Mouse (Mus musculus) retina, embryonic 14.5 days (tissue): ENCODE measurements around the gene Ldhal6b.
A peak's percentile ranks its signal among the peaks of the same experiment; 100 is the strongest.
"Not testable (repeated sequence)": the region's sequence is repeated elsewhere in the genome, so short reads cannot be mapped to it uniquely, and the experiment has no call there.

Experiments
- DNase-seq: peaks from one replicate; pipeline ENCODE4 v3.0.0-alpha.2; 2015; ENCODE audit warnings: low spot score

Gene Ldhal6b

DNA sequence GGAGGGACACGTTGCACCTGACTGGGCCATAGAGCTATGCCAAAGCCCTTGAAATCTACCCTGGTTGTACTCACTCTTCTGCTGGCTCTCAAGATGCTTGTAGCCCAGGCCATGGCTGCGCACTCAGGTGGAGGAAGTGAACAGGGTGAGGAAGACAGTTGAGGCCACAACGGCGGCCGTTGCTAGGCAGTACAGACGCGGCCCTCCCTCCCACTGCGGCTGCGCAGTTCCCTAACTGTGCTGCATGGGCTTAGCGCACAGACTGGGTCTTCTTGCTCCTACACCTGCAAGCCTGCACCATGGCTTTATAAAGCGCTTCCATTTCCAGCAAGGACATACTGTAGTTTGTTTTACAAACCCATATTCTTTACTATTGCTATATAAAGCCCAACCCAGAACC is at the start of gene Ldhal6b:
Gene Ldhal6b, minus strand, starts transcription at position 223 of the 400 bp plus-strand sequence.
- no peak for DNase-seq

DNA sequence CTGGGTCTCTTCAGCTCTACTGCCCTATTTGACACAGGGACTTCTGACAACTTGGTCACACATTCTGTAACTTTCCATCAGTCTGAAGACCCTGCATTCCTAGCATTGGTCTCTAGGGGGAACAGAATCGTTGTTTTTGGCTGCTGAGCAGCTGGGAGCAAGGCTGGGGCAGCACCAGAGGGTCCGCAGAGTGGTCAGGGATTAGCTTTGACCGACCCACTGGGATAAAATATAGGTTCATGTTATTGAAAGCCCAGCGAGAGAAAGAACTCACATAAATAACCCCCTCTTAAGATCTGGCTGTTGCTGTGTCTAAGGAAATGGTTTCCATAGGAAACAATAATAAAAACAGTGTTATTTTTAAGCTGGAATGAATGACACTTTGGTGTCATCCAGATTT is 48.6 kb upstream of the Ldhal6b start:
- DNase-seq, result peak; percentile 3

DNA sequence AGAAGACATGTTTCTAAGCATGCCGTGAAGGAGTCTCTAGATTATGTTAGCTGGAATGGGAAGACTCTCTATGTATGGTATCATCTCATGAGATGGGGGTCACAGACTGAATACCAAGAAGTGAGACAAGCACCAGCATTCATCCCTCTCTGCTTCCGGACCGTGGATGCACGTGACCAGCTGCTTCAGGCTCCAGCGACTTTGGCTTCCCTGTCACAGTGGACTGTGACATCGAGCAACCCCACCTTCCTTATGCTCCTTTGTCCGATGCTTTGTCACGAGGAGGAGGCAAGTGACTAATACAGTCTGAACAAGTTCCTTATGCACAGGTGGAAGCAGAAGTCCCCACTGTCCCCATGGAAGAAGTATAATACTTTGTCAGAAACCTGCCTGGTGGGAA is 48.2 kb upstream of the Ldhal6b start:
- no peak for DNase-seq

DNA sequence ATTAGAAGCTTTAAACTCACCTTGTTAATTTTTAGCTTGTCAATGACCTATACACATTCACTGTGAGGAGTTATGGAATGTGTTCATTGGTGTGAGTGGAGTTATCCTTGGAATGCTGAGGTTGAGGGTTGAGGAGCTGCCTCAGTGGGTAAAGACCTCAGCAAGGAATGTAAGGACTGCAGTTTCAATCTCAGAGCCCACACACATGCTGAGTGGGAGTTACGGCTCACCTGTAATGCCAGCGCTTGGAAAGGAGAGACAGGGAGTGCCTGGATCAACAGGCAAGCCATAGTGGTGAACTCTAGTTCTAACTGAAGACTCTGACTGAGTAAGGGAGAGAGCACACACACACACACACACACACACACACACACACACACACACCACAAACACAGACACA is 45.3 kb upstream of the Ldhal6b start:
- no peak for DNase-seq

DNA sequence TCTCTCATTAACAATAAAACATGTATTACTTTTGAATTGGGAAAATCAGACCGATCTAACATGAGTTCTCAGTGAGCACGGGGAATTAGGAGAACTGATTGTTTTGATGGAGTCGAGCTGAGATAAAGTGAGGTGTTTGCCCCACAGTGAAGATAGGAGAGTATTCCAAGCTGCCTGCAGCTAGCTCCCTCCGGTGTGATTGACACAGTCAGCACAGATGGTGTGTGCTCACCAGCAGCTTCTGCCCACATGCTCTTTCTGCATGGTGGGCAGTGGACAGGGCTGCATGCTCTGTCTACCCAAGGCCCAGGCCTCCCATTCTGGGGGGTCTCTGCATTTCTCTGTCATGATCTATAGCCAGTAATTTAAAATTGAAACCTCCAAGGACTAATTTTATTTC is 35.1 kb upstream of the Ldhal6b start:
- DNase-seq, result no peak

DNA sequence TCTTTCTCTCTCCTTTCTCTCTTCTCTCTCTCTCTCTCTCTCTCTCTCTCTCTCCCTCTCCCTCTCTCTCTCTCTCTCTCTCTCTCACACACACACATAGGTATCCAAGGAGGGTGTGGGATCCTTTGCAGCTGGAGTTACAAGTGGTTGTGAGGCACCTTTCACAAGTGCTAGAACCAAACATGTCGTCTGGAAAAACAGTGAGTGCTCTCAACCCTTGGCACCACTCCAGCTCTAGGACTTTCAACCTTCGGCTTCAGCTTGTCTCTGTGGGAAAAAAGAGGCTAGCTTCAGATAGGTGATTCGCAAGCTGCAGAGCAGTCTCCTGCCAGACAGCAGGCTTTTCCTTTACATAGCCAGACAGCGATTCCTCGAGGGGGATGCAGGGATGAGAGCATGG is 25.2 kb upstream of the Ldhal6b start:
- no peak for DNase-seq

DNA sequence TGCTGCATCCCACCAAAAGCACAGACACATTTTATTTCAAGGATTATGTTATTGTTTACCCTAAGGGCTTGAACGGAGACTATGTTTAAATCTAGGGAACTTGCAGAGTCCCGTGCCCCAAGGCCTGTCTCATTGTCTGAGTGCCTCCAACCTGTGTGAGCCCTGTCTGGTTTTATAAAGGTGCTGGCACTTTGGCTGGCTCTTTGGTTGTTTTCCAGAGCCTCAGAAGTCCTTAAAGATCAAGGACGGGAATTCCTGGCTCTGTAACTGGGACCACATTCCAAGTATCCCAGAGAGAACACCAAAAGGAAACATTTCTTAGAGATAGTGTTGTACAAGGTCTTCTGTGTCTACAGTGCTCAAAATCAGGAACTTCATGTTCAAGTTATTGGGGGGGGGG is 24.7 kb upstream of the Ldhal6b start:
- DNase-seq, result no peak

DNA sequence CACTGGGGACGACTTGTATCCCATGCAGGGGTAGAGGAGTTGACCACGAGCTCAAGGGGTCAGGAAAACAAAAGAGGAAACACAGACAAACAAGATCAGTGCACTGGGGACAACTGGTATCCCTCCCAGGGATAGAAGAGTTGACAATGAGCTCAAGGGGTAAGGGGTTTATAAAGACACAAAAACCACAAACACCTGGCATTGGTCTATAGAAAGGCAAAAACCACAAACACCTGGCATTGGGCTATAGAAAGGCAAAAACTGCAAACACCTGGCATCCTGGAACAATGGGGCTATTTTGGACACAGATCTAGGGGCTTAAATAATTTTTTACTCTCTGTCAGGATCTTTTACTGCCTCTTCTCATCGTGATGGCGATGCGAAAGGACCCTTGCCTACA is 23.8 kb upstream of the Ldhal6b start:
- DNase-seq, result not testable (repeated sequence)

DNA sequence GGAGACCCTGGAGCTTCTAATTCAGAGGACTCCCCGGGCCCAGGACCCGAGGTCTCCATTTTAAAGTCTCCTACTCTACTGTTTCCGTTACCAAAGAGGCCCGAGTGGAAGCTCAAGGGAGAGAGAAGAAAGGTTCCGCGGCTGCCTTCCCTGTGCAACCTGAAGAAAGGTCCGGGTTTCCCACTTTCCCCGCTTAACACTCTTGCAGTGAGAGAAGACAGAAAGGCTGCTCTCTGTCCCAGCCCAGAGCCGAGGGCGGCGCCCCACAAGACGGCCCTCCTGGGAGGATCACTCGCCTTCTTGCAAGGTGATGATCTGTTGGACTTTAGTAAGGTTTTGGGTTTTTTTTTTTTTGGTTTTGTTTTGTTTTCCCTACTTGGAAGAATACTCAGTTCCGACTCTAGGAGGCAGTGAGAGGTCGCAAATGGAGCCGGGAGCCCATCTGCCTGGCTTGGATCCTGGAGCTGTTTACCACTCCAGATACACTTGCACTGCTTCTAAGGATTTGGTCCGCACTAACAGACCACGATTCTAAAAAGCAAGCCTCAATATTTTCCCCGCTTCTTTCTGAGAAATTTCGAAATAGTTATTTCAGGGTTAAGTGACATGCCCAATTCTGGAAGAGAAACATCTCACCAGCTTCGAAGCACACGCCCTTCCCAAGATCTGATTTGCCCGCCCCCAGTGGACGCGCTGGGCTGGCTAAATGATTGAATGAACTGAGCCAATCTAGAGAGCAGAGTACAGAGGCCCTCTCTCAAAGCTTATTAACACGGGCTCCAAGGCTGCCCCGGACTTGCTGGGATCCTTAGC is 21.8 kb upstream of the Ldhal6b start, which contains the start of gene Tmem242:
Gene Tmem242, minus strand, starts transcription at position 101 of the 813 bp plus-strand sequence.
- peak; percentile 97 for DNase-seq

DNA sequence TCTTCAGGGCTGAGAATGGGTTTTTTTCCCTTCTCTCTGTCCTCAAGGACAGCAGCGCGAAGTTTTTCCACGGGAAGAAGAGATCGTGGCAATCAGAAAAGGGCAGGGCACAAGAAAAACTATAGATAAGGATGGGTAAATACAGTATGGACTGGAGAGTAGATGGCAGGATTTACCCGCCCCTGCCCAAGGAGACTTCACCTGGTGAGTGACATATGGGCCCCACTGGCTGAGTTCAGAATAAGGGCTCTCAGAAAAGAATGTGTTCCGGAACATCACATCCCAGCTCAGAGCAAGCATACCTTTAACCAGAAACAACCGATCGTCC is 21.2 kb upstream of the Ldhal6b start:
- DNase-seq, result no peak

DNA sequence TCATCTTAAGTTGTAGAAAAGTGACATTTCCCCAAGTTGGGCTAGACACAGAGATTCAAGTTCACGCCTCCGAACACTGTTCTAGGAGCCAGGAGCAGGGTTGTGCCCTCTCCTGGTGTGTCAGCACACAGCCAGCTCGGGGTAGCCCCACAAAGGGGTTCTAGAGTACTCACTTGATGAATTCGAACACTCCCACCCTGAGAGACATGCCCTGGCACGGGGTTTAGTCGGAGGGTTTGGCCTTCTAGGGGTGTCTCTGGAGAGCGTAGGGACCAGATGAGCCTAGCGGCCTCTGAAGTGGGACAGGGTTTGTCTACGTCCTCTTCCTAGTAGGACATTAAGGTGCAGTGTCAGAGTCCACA is 11.2 kb upstream of the Ldhal6b start:
- no peak for DNase-seq

DNA sequence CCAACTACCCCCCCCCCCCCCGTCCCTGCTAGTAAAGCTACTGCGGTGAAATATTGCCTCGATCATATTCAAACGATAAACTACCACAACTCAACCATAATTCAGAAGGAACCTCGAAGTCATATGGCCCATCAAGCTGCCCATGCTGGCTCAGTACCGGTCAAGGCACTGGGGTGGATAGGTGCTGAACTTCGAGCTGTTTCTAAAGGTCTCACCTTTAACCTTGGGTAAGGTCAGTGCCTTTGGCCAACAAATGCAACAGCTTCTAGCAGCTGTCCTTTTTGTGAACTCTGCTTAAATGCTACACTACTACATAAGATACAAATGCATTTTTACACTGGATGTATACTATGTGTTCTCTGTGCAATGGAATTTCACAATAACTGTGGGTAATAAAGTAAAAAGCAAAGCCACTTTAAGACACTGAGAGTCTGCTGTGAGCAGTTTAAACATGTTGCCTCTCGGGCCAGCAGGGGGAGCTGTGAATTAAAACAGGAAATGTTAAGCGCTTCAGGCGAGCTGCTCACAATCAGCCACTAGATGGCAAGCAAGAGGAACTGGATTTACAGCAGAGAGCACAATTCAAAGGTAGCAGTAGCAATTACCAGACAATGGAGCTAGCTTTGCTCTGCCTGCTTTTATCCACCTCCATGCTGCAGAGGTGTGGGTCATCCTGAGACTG is 10.7 kb upstream of the Ldhal6b start:
- DNase-seq, result peak; percentile 97

DNA sequence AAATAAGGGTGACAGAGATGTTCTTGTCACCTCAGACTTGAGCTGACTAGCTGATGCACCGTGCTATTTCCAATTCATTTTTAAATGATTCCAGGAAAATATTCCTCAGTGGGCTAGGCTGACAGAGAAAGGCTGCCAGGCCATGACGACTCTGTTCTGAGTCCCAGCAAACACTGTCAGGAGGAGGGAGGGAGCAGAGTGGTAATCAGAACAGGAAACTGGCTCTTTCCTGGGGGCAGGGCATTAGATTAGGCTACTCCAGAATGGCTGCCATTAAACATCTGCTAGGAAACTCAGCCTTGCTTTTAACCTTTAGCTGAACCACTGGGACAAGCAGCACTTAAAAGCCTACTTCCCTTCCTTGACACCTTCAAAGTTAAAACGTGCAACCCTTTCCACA is 6.6 kb upstream of the Ldhal6b start:
- DNase-seq, result no peak

DNA sequence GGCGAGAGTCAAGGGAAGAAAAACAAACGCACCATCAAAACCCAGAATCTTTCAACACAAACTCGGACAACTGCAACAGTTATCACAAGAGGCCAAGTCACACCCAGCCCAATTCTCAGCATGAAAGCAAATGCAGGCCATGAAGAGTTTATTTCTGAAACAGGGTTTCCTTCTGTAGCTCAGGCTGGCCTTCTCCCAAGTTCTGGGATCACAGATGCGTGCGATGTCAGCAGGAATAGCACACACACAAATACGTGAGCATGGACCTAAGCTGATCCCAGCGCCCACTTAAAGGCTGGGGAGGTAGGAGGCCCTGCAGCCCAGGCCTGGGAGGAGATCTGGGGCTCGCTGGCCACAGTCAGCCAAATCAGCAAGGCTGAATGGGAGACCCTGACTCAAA is 5.6 kb upstream of the Ldhal6b start:
- no peak for DNase-seq

DNA sequence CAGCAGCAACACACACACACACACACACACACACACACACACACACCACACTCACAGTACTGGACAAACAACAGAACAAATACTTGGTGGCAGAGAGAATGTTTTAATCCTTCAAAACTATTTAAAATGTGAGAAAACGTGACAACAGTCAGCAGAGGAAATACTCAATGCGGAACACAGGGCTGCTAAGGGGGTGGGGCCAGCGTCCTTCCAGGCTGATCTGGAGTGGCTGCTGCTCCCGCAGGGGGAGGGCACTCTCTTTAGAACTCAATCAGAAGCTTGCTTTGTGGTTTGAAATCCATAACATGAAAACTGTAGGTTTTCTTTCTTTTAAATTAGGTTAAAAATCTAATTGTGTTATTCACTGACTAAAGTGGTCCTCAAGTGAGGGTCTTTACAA is 3.3 kb upstream of the Ldhal6b start:
- DNase-seq, result no peak

DNA sequence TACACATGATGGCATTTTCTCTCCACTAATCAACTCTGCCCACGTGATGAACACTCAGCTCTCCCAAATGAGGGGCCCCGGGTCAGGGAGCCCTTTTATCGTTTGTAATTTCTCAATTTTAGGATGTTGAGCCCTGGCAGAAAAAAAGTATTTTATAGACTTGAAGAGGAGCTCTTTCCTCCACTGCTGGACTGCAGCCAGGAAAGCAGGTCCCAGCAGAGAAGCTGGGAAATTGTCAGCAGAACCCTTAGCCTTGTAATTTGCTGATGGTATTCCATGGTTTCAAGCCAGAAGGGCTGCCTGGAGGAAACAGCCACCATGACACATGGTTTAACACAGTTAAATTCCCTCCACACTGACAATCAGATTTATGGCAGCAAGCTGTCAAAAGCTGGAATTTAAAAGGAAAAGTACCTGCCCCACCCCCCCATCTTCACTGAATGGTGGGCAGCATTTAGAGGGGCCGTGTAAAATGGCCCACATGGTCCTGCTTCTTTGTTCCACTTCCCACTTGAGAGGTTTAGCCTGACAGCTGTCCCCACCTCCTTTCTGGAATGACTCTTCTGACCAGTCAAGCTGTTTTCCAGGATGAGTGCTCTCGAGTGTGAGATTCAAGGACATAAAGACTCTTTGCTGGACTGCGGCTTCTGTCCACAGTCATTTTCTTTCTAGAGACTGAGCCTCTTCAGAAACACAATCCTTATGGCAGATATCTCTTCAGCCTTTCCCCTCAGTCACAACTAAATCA is 1.4 kb upstream of the Ldhal6b start:
- no peak for DNase-seq

DNA sequence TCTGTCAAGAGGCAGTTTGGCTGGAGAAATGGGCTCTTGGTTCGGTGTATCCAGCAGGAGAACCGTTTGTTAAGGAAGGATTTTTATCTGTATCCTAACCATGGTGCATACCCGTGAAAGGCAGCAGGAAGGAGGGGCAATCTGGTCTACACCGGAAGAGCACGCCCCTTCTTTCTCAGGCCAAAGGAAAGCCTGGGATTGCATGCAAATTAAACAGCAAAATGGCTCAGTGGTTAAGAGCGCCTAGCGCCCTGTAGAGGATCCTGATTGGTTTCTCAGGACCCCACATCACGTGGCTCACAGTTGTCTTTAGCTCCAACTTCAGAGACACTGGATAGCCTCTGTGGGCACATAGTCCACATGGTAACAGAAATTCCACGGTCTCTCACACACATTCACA is 489 bp upstream of the Ldhal6b start:
- no peak for DNase-seq

DNA sequence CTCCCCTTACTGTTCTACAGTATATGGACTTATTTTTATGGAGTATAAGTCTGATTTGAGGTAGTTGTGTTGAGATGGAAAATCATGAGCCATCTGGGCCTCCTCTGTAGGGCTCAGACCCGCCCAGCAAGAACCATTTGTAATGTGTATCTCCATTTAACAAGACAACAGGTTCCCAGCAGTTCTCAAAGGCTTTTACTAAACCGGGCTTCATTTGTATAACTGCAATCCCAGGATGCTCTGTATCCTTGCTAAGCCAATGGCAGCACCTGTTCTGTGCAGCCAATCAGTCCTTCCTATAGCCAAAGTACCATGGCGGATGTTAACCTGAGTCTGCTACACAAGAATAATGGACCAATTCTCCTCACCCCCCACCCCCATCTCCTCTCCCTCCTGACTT is 2.0 kb downstream of the Ldhal6b start:
- no peak for DNase-seq

DNA sequence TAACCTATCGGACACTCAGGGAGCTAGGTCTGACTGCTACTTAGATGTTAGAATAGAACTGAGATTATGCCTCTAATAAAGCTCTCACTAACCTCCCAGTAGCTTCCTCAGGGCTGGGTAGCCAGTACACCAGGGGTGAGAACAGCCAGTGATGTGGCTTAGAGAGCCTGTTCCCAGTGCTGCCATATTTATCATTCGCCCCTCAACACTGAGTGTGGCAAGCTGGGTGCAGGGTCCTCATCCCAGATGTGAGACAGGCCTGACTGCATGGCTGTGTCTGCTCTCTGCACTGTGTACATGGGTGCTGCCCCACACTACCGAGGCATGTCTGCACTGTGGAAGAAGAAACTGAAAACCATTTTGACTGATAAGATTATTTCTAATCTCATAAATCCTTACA is 4.5 kb downstream of the Ldhal6b start:
- DNase-seq, result no peak

DNA sequence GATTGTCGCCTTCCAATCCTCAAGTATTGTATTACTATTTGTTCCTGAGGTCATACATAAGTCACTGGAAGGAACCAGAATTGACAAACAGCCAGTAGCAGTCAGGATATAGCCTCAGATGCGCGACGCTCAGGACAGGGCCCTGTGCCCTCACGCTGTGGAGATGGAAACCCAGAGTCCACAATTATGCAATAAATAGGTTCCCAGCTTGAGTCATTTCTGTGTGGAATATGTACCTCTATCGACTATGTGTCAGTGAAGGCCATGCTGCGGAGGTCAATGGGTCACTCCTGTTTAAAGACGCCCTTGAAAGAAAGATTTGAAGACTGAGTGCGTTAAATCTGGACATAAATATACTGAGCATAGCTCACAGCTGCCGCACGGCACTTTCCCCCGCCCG is 5.2 kb downstream of the Ldhal6b start:
- no peak for DNase-seq

DNA sequence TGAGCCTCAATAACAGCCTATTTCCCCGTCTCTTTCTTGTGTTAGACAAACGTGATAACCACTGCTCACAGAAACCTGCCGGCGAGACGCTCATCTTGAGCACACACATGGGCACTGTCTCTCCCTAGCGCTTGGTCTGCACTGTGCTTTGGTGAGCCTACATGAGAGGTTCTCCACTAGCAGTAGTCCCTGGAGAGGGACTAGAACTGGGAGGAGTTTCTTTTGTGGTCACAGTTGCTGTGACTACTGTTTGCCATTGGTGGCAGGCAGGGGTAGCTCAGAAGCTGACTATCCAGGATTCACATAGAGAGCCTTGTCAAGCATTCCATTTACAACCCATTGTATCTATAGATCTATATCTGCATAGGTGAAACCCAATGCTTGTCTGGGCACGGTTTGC is 5.8 kb downstream of the Ldhal6b start:
- DNase-seq, result no peak

DNA sequence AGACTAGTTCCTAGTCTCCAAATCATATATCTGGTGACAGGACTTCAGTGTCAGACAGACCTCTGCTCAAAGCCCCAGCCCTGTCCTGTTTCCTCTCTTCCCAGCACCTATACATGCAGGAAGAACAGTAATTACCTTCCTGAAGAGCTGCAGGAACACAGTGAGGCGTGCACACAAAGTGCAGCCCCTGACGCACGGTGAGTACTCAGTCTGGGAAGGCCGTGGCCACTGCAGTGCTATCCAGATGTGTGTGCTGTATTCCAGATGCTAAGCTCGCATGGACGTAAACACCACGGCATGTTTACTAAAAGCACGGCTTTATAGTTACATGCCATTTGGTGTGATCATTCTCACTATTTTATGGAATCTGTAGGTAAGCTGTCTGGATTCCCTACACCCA is 6.3 kb downstream of the Ldhal6b start:
- no peak for DNase-seq

DNA sequence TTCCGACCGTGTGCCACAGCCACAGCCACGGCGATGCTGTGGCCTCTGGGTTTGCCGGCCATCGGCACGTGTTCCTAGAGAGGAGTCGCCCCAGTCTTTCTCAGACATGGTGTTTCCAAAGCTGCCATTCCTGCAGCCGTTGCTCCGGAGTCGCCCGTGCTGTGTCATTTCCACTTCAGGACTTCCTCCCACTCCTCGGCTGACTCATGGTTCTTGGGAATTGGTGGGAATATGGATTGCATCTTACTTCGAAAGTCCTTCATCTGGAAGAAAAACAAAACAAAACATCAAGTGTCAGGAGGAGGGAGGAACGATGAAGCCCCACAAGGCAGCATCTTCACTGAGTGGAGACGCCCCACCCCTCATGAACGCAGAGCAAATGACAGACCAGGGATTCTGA is 7.4 kb downstream of the Ldhal6b start:
- DNase-seq, result no peak
